Mouse (Mus musculus) heart, embryonic 12.5 days (tissue): Measurements from ENCODE around the gene Pcbp4. TPM values are rescaled to one million over a fixed set of nuclear protein-coding genes. Genes with fewer than 3 reads are reported as not detected.
"Not testable (repeated sequence)": the region's sequence is repeated elsewhere in the genome, so short reads cannot be mapped to it uniquely, and the experiment has no call there.

Source experiments
- ATAC-seq: fragments of 200-750 bp; cut with Nextera tagmentation; 2 replicates; pipeline ENCODE4 v1.8.0; 2017; ENCODE audit warnings: moderate TSS enrichment, moderate library complexity; ENCODE audit not compliant: insufficient number of reproducible peaks, low FRiP score
- H3K27ac ChIP-seq: fragments of 300-500 bp; sonication (generic); 2 replicates; pipeline ENCODE4 v1.5.1; 2016; ENCODE audit warnings: mild to moderate bottlenecking, moderate library complexity; ENCODE audit not compliant: poor library complexity, severe bottlenecking
- H3K27me3 ChIP-seq: fragments of 300-500 bp; sonication (generic); replicated peaks from 2 replicates; pipeline ENCODE4 v1.6.1; 2016; ENCODE audit warnings: mild to moderate bottlenecking, moderate library complexity
- H3K36me3 ChIP-seq: fragments of 300-500 bp; sonication (generic); 2 replicates; pipeline ENCODE4 v1.6.1; 2016; ENCODE audit warnings: mild to moderate bottlenecking, moderate library complexity
- H3K4me1 ChIP-seq: fragments of 300-500 bp; sonication (generic); replicated peaks from 2 replicates; pipeline ENCODE4 v1.6.1; 2016; ENCODE audit warnings: mild to moderate bottlenecking
- H3K4me2 ChIP-seq: fragments of 300-500 bp; sonication (generic); 2 replicates; pipeline ENCODE4 v1.6.1; 2016; ENCODE audit warnings: mild to moderate bottlenecking, moderate library complexity
- H3K4me3 ChIP-seq: fragments of 300-500 bp; sonication (generic); 2 replicates; pipeline ENCODE4 v1.5.1; 2016; ENCODE audit warnings: mild to moderate bottlenecking
- H3K9ac ChIP-seq: fragments of 300-500 bp; sonication (generic); 2 replicates; pipeline ENCODE4 v1.6.1; 2016; ENCODE audit warnings: mild to moderate bottlenecking, moderate library complexity
- H3K9me3 ChIP-seq: fragments of 300-500 bp; sonication (generic); replicated peaks from 2 replicates; pipeline ENCODE4 v1.6.1; 2016; ENCODE audit warnings: mild to moderate bottlenecking, moderate library complexity
- WGBS: fragments of 180-500 bp; shearing (Covaris S2); methylation state at CpG from one replicate; pipeline ENCODE4 v1.1.7; 2016; 5-methylcytosine and 5-hydroxymethylcytosine counted together
- polyA plus RNA-seq: library from polyadenylated mRNA; unstranded; fragments of >200 nt; fragmentation: Nextera tagmentation; extraction: Ambion mirVana; gene quantifications from 2 replicates; pipeline ENCODE4 v1.2.1, GENCODE M21; 2016

Pcbp4 gene
- polyA plus RNA-seq, 1 experiment from 2014 or later: 96.9 TPM

GRCm38 (mm10) chr9:106481075-106481474 lies 28.0 kb downstream of the Pcbp4 start:
- Histone ChIP-seq H3K27me3 (no peaks in the 10 kb centered on the region), H3K36me3 (peaks cover 59% of the 10 kb centered on the region), H3K4me1 (peaks cover 15% of the 10 kb centered on the region), H3K27ac (no peak overlapping the region), H3K4me3 (no peak overlapping the region), H3K9ac (no peak overlapping the region), H3K9me3 (no peaks in the 10 kb centered on the region), H3K4me2 (no peak overlapping the region)
- no peak for ATAC-seq
- 91% methylated on average over 15 of the region's 15 CpGs for WGBS

- H3K4me1 ChIP-seq: peaks cover 9% of the 10 kb centered on the region
- H3K36me3 ChIP-seq: peaks cover 64% of the 10 kb centered on the region
- no peak overlapping the region for H3K27ac ChIP-seq
- no peaks in the 10 kb centered on the region for H3K9me3 ChIP-seq
- H3K4me2 ChIP-seq: no peak overlapping the region
- no peak overlapping the region for H3K9ac ChIP-seq
- ATAC-seq: no peak
- no peak overlapping the region for H3K4me3 ChIP-seq
- no peaks in the 10 kb centered on the region for H3K27me3 ChIP-seq
- WGBS: 87% methylated on average over 13 of the region's 13 CpGs
Observed at GRCm38 (mm10) chr9:106481676-106482075, 28.6 kb downstream of the Pcbp4 start.

- ATAC-seq: no peak
- Histone ChIP-seq H3K9ac (no peak overlapping the region), H3K36me3 (peaks cover 64% of the 10 kb centered on the region), H3K27ac (no peak overlapping the region), H3K9me3 (no peaks in the 10 kb centered on the region), H3K27me3 (no peaks in the 10 kb centered on the region), H3K4me2 (no peak overlapping the region), H3K4me3 (no peak overlapping the region), H3K4me1 (peaks cover 7% of the 10 kb centered on the region)
- WGBS: 86% methylated on average over 17 of the region's 17 CpGs
Observed at GRCm38 (mm10) chr9:106482578-106483115, 29.6 kb downstream of the Pcbp4 start.

GRCm38 (mm10) chr9:106483136-106483535 lies 30.0 kb downstream of the Pcbp4 start:
- Histone ChIP-seq H3K9me3 (no peaks in the 10 kb centered on the region), H3K9ac (no peak overlapping the region), H3K4me2 (no peak overlapping the region), H3K27me3 (no peaks in the 10 kb centered on the region), H3K36me3 (peaks cover 64% of the 10 kb centered on the region), H3K4me1 (peaks cover 2% of the 10 kb centered on the region), H3K27ac (no peak overlapping the region), H3K4me3 (no peak overlapping the region)
- no peak for ATAC-seq
- WGBS: 92% methylated on average over 10 of the region's 10 CpGs

GRCm38 (mm10) chr9:106483606-106484005 lies 30.5 kb downstream of the Pcbp4 start:
- H3K27me3 ChIP-seq: no peaks in the 10 kb centered on the region
- H3K4me2 ChIP-seq: no peak overlapping the region
- H3K27ac ChIP-seq: no peak overlapping the region
- no peaks in the 10 kb centered on the region for H3K4me1 ChIP-seq
- WGBS: 89% methylated on average over 17 of the region's 17 CpGs
- no peaks in the 10 kb centered on the region for H3K9me3 ChIP-seq
- H3K36me3 ChIP-seq: peaks cover 64% of the 10 kb centered on the region
- ATAC-seq: no peak
- H3K9ac ChIP-seq: no peak overlapping the region
- no peak overlapping the region for H3K4me3 ChIP-seq

- no peak for ATAC-seq
- Histone ChIP-seq H3K9me3 (no peaks in the 10 kb centered on the region), H3K4me3 (no peak overlapping the region), H3K4me1 (peaks cover 6% of the 10 kb centered on the region; the same call in 1 of the 2 replicates), H3K4me2 (no peak overlapping the region), H3K36me3 (peaks cover 64% of the 10 kb centered on the region), H3K27me3 (no peaks in the 10 kb centered on the region), H3K27ac (no peak overlapping the region), H3K9ac (no peak overlapping the region)
- WGBS: 86% methylated on average over 10 of the region's 10 CpGs
Observed at GRCm38 (mm10) chr9:106485076-106485475, 32.0 kb downstream of the Pcbp4 start.

DNA sequence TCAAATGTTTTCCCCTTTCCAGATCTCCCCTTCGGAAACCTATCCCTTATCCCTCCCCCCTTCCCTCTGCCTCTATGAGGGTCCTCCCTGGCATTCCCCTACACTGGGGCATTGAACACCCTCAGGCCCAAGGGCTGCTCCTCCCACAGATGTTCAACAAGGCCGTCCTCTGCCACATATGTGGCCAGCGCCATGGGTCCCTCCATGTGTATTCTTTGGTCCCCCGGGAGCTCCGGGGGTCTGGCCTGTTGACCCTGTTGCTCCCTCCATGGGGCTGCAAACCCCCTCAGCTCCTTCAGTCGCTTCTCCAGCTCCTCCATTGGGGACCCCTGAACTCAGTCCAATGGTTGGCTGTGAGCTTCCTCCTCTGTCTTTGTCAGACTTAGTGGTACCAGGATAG lies 34.5 kb downstream of the Pcbp4 start:
- whole genome bisulfite sequencing: 77% methylated on average over 6 of the region's 6 CpGs

GRCm38 (mm10) chr9:106499667-106500066 lies 46.6 kb downstream of the Pcbp4 start, which contains the start of gene Iqcf1:
Iqcf1 (plus strand) TSS chr9:106499967.
- no peaks in the 10 kb centered on the region for H3K36me3 ChIP-seq
- no peaks in the 10 kb centered on the region for H3K9me3 ChIP-seq
- H3K27me3 ChIP-seq: peaks cover 15% of the 10 kb centered on the region
- H3K9ac ChIP-seq: no peak within 1 kb of the TSS
- no peaks in the 10 kb centered on the region for H3K4me1 ChIP-seq
- no peak within 1 kb of the TSS for H3K27ac ChIP-seq
- 86% methylated on average over 6 of the region's 6 CpGs for WGBS
- no peak for ATAC-seq
- H3K4me2 ChIP-seq: no peak within 1 kb of the TSS
- H3K4me3 ChIP-seq: no peak within 1 kb of the TSS

More for the DNA sequence above, 34.5 kb downstream of the Pcbp4 start:
- not testable (repeated sequence) for H3K27ac ChIP-seq, H3K9me3 ChIP-seq, H3K9ac ChIP-seq, H3K4me2 ChIP-seq, H3K27me3 ChIP-seq, H3K4me3 ChIP-seq, ATAC-seq
- H3K36me3 ChIP-seq: peaks cover 40% of the 10 kb centered on the region
- H3K4me1 ChIP-seq: peaks cover 11% of the 10 kb centered on the region

DNA sequence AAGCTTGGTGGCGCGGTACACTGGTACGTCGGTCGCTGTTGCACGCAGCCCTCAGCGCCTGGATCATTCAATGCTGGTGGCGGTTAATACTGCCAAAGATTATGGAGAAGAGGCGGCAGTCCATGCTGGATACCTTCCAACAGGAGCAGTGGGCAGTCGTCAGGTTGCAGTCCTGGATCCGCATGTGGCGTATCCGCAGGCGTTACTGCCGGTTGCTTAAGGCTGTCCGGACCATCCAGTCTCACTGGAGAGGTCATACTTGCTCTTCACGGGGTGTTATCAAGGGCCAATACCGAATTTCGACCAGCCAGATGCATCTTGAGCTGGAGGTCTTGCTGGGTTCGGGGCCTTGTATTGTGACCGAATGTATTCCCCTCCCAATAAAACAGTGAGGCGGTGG lies 48.8 kb downstream of the Pcbp4 start:
- Histone ChIP-seq H3K36me3 (no peaks in the 10 kb centered on the region), H3K9ac (no peak overlapping the region), H3K4me3 (no peak overlapping the region), H3K4me2 (no peak overlapping the region), H3K4me1 (no peaks in the 10 kb centered on the region), H3K27ac (no peak overlapping the region), H3K27me3 (peaks cover 15% of the 10 kb centered on the region), H3K9me3 (no peaks in the 10 kb centered on the region)
- no peak for ATAC-seq
- 80% methylated on average over 22 of the region's 22 CpGs for WGBS

DNA sequence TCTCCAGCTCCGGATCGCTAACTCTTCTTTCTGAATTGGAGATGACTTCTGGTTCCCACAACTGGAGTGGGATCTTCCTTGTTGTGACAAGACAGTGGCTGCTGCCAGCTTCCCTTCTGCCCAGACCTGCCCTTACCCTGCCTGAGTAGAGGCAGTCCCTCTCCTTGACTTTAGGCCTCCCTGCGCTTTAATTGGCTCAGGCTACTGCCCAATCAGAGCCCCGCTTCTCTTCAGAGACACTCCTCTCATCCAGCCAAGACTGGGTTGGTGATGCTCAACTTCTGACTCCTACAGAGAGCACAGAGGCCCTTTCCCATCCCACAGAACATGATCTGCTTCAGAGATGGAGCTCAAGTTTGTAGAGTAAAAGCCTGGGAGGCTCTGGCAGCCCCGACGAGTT lies 51.2 kb downstream of the Pcbp4 start:
- Histone ChIP-seq H3K9me3 (no peaks in the 10 kb centered on the region), H3K4me1 (no peaks in the 10 kb centered on the region), H3K27ac (no peak overlapping the region), H3K9ac (no peak overlapping the region), H3K27me3 (peaks cover 19% of the 10 kb centered on the region), H3K4me3 (no peak overlapping the region), H3K4me2 (no peak overlapping the region), H3K36me3 (no peaks in the 10 kb centered on the region)
- 71% methylated on average over 6 of the region's 6 CpGs for WGBS
- no peak for ATAC-seq

DNA sequence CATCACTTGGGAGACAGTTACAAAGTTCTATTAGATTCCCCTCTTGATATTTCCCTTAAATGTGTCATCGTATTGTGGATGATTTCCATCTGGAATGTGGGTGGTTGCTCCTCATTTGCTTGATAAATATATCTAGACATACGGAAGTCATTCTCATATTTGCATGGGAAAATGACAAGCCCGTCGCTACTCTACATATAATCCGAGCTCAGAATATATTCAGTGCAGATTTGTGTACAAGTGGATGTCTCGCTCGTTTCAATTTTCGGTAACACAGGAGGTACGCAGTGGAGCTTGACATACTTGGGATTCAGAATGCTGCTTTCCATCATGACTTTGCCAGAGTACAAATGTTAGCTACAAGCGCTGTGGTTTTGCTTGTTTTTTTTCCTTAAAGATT lies 56.3 kb downstream of the Pcbp4 start:
- H3K9me3 ChIP-seq: no peaks in the 10 kb centered on the region; the same call in 1 of the 2 replicates
- peaks cover 15% of the 10 kb centered on the region for H3K4me1 ChIP-seq
- WGBS: 87% methylated on average over 10 of the region's 10 CpGs
- H3K9ac ChIP-seq: no peak overlapping the region
- peaks cover 31% of the 10 kb centered on the region for H3K27me3 ChIP-seq
- no peak overlapping the region for H3K4me3 ChIP-seq
- no peak overlapping the region for H3K27ac ChIP-seq
- H3K4me2 ChIP-seq: no peak overlapping the region
- ATAC-seq: no peak
- no peaks in the 10 kb centered on the region for H3K36me3 ChIP-seq
